Mouse (Mus musculus): ENCODE measurements around the gene 2700049A03Rik.

Gene 2700049A03Rik

DNA sequence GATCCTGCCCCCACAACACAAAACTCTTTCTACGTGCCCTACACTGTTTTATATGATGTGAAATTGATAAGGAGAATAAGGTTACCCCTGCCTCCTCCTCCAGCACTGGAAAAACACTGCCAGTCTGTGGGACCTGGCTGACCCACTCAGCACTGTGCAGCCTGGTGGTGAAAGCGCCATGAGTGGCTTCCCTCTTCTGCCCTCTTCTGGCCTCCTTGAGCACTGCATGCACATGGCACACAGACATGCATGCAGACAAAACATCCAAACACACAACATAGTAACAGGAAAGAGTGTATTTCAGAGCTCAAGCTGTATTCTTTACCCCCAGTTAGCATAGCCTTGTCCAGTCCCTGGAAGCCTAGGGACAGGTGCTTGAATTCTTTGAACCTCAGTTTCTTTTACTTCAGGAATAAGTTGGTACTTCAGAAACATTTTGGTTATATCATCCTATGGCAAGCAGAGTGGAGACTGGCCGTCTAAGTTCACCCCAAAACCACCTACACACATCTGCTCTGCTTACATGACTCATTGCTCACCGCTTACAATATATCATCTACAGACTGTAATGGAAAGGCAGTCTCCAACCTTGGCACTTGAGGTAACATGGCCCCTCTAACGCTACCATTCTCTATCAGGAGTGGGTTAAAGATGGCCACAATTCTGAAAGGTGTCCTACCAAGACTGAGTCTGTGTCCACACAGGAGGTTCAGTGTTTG lies 138.0 kb downstream of the 2700049A03Rik start:
- no peak for DNase-seq

- DNase-seq, result no peak
Observed at GRCm38 (mm10) chr12:71275906-71276595, 139.4 kb downstream of the 2700049A03Rik start.

GRCm38 (mm10) chr12:71279521-71280262 lies 143.0 kb downstream of the 2700049A03Rik start:
- no peak for DNase-seq

GRCm38 (mm10) chr12:71281201-71281768 lies 144.6 kb downstream of the 2700049A03Rik start:
- no peak for DNase-seq

DNA sequence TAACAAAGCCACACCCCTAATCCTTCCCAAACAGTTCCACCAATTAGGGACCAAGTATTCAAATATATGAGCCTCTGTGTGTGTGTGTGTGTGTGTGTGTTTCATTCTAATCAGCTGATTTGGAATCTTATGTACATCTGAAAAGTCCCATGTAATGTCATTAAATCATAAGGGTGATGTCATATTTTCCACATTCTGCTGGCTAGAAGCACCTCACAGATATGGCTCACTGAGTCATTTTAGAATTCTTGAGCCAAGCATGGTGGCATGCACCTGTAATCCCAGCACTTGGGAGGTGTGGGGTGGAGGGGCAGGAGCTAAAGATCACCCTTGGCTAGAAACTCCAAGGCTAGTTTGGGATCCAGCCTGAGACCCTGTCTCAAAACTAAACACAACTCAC lies 148.8 kb downstream of the 2700049A03Rik start:
- no peak for DNase-seq

GRCm38 (mm10) chr12:71290460-71290859 lies 153.8 kb downstream of the 2700049A03Rik start:
- no peak for DNase-seq

All from kidney, postnatal 14 days (tissue).